21 mouse cellular contexts compared by ENCODE assay signal in genomic region chr2:58447001-58447400, GRCm38 (mm10). TPM values are rescaled to one million over a fixed set of nuclear protein-coding genes. Genes with fewer than 3 reads are reported as not detected.
"Had no signal": no experiment of that assay in that cellular context is flagged by ENCODE, and none has a peak within 500 bp of the region (broad histone marks: within the 10 kb centered on the region; RNA-seq: fewer than 3 reads in every experiment).

No protein-coding gene starts in this region.

- H3K9ac ChIP-seq: neural tube, embryonic 13.5 days; neural tube, embryonic 15.5 days; stomach, embryonic 15.5 days had no signal

- H3K9me3 ChIP-seq: neural tube, embryonic 13.5 days; neural tube, embryonic 15.5 days; stomach, embryonic 15.5 days had no signal

- H3K4me2 ChIP-seq: neural tube, embryonic 13.5 days; neural tube, embryonic 15.5 days; stomach, embryonic 15.5 days had no signal

- DNase-seq: retina, postnatal 1 day; right cerebral cortex, adult 18-20 months; right cerebral cortex, postnatal 14 days; right cerebral cortex, postnatal 25 days; right cerebral cortex, postnatal 4 days; spleen, adult 18-20 months; thymus, adult 18-20 months; thymus, adult 2 months; thymus, postnatal 14 days; thymus, postnatal 25 days; thymus, postnatal 36 days; thymus, postnatal 4 days had no signal

- H3K4me1 ChIP-seq: neural tube, embryonic 13.5 days; neural tube, embryonic 15.5 days; stomach, embryonic 15.5 days had no signal

- H3K27me3 ChIP-seq: neural tube, embryonic 13.5 days; neural tube, embryonic 15.5 days; stomach, embryonic 15.5 days had no signal

- H3K27ac ChIP-seq: neural tube, embryonic 13.5 days; neural tube, embryonic 15.5 days; stomach, embryonic 15.5 days had no signal

- H3K4me3 ChIP-seq: neural tube, embryonic 13.5 days; neural tube, embryonic 15.5 days; stomach, embryonic 15.5 days had no signal

RNA-seq across cellular contexts. Expression of gene Gm17409, which starts 22.9 kb away (rescaled TPM):
- total RNA-seq: neutrophil, adult 5-6 weeks had no signal
- polyA plus RNA-seq: neural tube, embryonic 13.5 days; neural tube, embryonic 15.5 days; small intestine, adult 2 months; spleen, adult 2 months; stomach, embryonic 15.5 days; stomach, embryonic 16.5 days; thymus, adult 2 months; thymus, postnatal 0 days; urinary bladder, adult 2 months had no signal
